Mouse (Mus musculus) thymus, adult 2 months (tissue): ENCODE results near the gene Mical2. TPM values are rescaled to one million over a fixed set of nuclear protein-coding genes. Genes with fewer than 3 reads are reported as not detected.

Experiments used
- DNase-seq: peaks from one replicate; pipeline ENCODE4 v3.0.0; 2021
- H3K27ac ChIP-seq: fragments of 200-500 bp; 2 replicates; pipeline ENCODE4 v1.5.1; 2012; ENCODE audit warnings: low read length, control low read depth; ENCODE audit not compliant: control insufficient read depth, insufficient read depth
- H3K27me3 ChIP-seq: fragments of 200-500 bp; 2 replicates; pipeline ENCODE4 v1.6.1; 2012; ENCODE audit warnings: mild to moderate bottlenecking, low read length, moderate library complexity, mixed read lengths; ENCODE audit not compliant: control insufficient read depth, insufficient read depth
- H3K36me3 ChIP-seq: fragments of 200-500 bp; 2 replicates; pipeline ENCODE4 v1.6.1; 2012; ENCODE audit warnings: mild to moderate bottlenecking, low read length, moderate library complexity; ENCODE audit not compliant: control insufficient read depth, insufficient read depth
- H3K4me1 ChIP-seq: fragments of 200-500 bp; replicated peaks from 2 replicates; pipeline ENCODE4 v1.6.1; 2012; ENCODE audit warnings: low read length; ENCODE audit not compliant: control insufficient read depth, insufficient read depth
- H3K4me3 ChIP-seq: fragments of 200-500 bp; 2 replicates; pipeline ENCODE4 v1.5.1; 2012; ENCODE audit warnings: mild to moderate bottlenecking, low read length, control low read depth, moderate library complexity; ENCODE audit not compliant: control insufficient read depth, insufficient read depth
- CTCF ChIP-seq: fragments of 200-500 bp; IDR thresholded peaks from 2 replicates; pipeline ENCODE4 v1.5.1; 2012; ENCODE audit warnings: mild to moderate bottlenecking, control low read depth, low read length, moderate library complexity, borderline replicate concordance; ENCODE audit not compliant: control insufficient read depth, poor library complexity, insufficient read depth; ENCODE audit errors: extremely low read depth
- POLR2A ChIP-seq: fragments of 200-500 bp; IDR thresholded peaks from 2 replicates; pipeline ENCODE4 v1.6.1; 2012; ENCODE audit warnings: mild to moderate bottlenecking, low read length, control low read depth, moderate library complexity; ENCODE audit not compliant: control insufficient read depth, poor library complexity, insufficient read depth; ENCODE audit errors: extremely low read depth
- WGBS: fragments of 180-500 bp; shearing (Covaris S2); methylation state at CpG from one replicate; pipeline ENCODE4 v1.1.7; 2018; 5-methylcytosine and 5-hydroxymethylcytosine counted together
- polyA plus RNA-seq: library from polyadenylated mRNA; depleted of rRNA; stranded (reverse); fragments of >200 nt; gene quantifications from 2 replicates; pipeline ENCODE4 v1.2.3, GENCODE M21; 2012; rRNA removed

Mical2 gene
- 3.5 TPM in 2 replicates for polyA plus RNA-seq

- H3K27ac ChIP-seq = no peak within 1 kb of the TSS
- H3K4me3 ChIP-seq = peak within 1 kb of the TSS; percentile 46
- WGBS = 1% methylated on average over 53 of the region's 53 CpGs
- H3K27me3 ChIP-seq = no peaks in the 10 kb centered on the region
- no peaks in the 10 kb centered on the region for H3K36me3 ChIP-seq
- peak; percentile 81 for DNase-seq
- TF ChIP-seq POLR2A (no peak), CTCF (no peak)
- H3K4me1 ChIP-seq = peaks cover 17% of the 10 kb centered on the region
Observed at GRCm38 (mm10) chr7:112225615-112226262, at the start of gene Mical2. Gene Mical2 (plus strand): TSS chr7:112225856.

- H3K36me3 ChIP-seq = no peaks in the 10 kb centered on the region
- no peaks in the 10 kb centered on the region for H3K4me1 ChIP-seq
- no peak overlapping the region for H3K27ac ChIP-seq
- no peaks in the 10 kb centered on the region for H3K27me3 ChIP-seq
- 94% methylated on average over 2 of the region's 2 CpGs for WGBS
- no peak for DNase-seq
- no peak overlapping the region for H3K4me3 ChIP-seq
- TF ChIP-seq POLR2A = no peak
- TF ChIP-seq CTCF = no peak
Observed at GRCm38 (mm10) chr7:112176627-112177026, 49.0 kb upstream of the Mical2 start.

- peak; percentile 70 for DNase-seq
- 19% methylated on average over 8 of the region's 10 CpGs for WGBS
- H3K4me3 ChIP-seq = no peak overlapping the region
- no peaks in the 10 kb centered on the region for H3K4me1 ChIP-seq
- H3K36me3 ChIP-seq = no peaks in the 10 kb centered on the region
- no peaks in the 10 kb centered on the region for H3K27me3 ChIP-seq
- TF ChIP-seq POLR2A (no peak), CTCF (peak; percentile 88)
- no peak overlapping the region for H3K27ac ChIP-seq
Observed at GRCm38 (mm10) chr7:112180235-112180705, 45.4 kb upstream of the Mical2 start.

GRCm38 (mm10) chr7:112183258-112183841 is 42.3 kb upstream of the Mical2 start:
- DNase-seq = peak; percentile 84
- Histone ChIP-seq H3K36me3 (no peaks in the 10 kb centered on the region), H3K27me3 (no peaks in the 10 kb centered on the region), H3K4me1 (no peaks in the 10 kb centered on the region), H3K27ac (no peak overlapping the region), H3K4me3 (no peak overlapping the region)
- TF ChIP-seq CTCF (peak; percentile 69; the same call in 1 of the 2 replicates), POLR2A (no peak)
- WGBS = 40% methylated on average over 5 of the region's 5 CpGs

GRCm38 (mm10) chr7:112184519-112185225 is 41.0 kb upstream of the Mical2 start:
- Histone ChIP-seq H3K36me3 (no peaks in the 10 kb centered on the region), H3K4me1 (no peaks in the 10 kb centered on the region), H3K27me3 (no peaks in the 10 kb centered on the region), H3K4me3 (no peak overlapping the region), H3K27ac (no peak overlapping the region)
- 91% methylated on average over 6 of the region's 6 CpGs for whole genome bisulfite sequencing
- no peak for DNase-seq
- TF ChIP-seq CTCF (no peak), POLR2A (no peak)

- no peaks in the 10 kb centered on the region for H3K36me3 ChIP-seq
- H3K27ac ChIP-seq = no peak overlapping the region
- DNase-seq = no peak
- 85% methylated on average over 9 of the region's 9 CpGs for WGBS
- H3K4me3 ChIP-seq = no peak overlapping the region
- H3K4me1 ChIP-seq = no peaks in the 10 kb centered on the region
- TF ChIP-seq CTCF (no peak), POLR2A (no peak)
- no peaks in the 10 kb centered on the region for H3K27me3 ChIP-seq
Observed at GRCm38 (mm10) chr7:112185226-112185745, 40.4 kb upstream of the Mical2 start.

- H3K4me3 ChIP-seq = no peak overlapping the region
- DNase-seq = no peak
- no peaks in the 10 kb centered on the region for H3K27me3 ChIP-seq
- H3K27ac ChIP-seq = no peak overlapping the region
- no peaks in the 10 kb centered on the region for H3K4me1 ChIP-seq
- TF ChIP-seq POLR2A = no peak
- TF ChIP-seq CTCF = no peak
- no peaks in the 10 kb centered on the region for H3K36me3 ChIP-seq
- WGBS = 88% methylated on average over 7 of the region's 7 CpGs
Observed at GRCm38 (mm10) chr7:112186871-112187270, 38.8 kb upstream of the Mical2 start.
